Mouse (Mus musculus) heart, adult 9 months (tissue): ENCODE data around the gene Cyp2d10.
A peak's percentile ranks its signal among the peaks of the same experiment; 100 is the strongest.

Source experiments
- DNase-seq, 2 experiments: peaks; one replicate each; pipeline ENCODE4 v3.0.0; 2022; ENCODE audit warnings: low spot score in 2 of 2

Gene Cyp2d10

DNA sequence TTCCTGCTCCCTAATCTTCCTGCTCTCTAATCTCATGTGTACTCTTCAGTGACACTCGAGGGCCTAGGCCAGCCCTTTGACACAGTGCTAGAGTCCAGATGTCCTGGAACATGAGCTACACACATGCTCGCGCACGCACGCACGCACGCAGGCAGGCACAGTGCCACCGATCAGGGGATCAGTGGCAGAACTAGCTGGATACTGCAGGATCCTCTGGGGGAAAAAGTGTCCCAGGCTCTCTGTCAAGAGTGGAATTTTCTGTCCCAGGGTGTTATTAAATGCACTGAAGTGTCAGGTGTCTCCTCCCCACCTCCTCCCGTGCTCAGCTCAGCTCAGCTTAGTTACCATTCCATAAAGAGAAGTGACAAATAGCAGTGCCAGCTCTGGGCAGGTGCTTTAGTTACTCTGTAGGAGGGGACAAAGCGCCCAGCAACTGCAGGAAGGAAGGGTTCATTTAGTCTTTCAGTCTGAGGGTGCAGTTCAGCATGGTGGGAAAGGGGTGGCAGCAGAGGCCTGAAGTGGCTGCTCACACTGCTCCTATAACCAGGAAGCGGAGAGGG lies 45.5 kb downstream of the Cyp2d10 start:
- DNase-seq: no peak

DNA sequence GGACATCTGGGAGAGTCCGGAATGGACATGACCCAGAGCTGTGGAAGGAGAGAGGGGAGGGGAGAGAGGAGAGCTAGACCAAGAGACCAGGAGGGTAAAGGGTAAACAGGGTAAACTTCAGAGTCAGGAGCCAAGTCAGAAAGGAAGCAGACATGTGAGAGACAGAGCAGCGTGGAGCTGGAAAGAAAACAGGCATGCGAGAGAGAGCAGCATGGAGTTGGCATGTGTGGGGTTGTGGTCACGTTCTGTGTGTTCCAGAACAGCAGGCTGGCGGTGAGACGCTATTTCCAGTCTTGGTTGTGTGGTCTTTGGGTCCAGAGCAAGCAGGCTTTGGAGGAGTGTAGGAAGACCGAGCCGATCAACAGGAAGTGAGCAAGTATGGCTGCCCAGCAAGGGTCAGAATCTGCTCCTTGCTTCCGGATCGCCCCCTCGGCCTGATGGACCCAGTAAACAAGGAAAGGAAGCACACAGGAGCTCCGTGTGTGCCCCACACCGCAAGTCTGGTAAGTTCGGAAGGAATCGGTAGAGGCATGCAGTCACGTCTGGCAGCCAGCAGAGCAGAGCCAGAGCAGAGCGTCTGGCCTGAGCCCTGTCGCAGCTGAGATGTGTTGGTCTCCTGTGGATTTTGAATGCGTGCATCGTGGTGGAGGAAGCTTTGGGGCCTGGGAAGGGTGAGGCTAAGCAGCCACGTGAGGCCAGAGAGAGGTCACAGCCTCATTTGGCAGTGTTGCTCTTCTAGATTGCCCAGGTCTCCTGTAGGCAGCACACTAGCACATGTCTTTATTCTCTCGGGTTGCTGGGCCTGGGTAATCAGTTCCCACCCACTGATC lies 48.3 kb downstream of the Cyp2d10 start:
- no peak for DNase-seq

DNA sequence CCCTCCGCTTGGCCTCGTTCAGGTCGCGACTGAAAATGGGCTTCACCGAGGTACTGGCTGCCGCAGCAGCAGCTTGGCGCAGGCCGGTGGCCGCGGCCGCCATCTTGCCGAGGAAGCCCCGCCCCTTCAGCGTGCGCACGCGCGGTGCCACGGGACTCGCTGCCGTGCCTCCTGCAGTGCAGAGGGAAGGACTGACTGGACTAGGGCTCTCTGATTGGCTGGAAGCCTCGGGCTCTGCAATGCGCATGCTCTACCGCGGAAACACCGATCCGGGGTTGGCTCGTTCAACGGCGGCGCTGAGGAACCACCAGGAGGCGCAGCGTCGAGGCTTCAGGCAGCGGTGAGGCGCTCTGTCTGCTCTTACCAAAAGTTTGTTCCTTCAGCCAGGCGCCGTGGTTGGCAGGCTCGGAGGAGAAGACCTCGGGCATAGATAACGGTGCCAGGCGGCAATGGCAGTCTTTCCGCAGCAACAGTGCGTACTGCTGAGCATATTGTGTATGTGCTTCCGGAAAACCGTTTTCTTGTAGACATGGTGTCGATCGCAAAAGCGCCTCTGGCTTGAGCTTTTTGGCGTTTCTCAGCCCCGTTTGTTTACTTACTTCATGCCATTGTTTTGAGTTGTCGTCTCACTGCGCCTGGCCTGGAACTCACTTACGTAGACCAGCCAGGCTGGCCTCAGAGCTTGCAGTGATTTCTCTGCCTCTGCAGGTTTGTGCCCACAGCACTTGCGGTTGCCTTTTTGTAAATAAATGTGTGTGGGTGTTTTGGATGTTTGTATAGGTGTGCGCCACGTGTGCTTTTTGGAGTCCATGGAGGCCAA lies 52.7 kb downstream of the Cyp2d10 start, which contains the start of gene Ndufa6:
TSS of gene Ndufa6 (minus strand) at position 197 of the 820 bp plus-strand sequence.
- peak; percentile 97 to 98 for DNase-seq

DNA sequence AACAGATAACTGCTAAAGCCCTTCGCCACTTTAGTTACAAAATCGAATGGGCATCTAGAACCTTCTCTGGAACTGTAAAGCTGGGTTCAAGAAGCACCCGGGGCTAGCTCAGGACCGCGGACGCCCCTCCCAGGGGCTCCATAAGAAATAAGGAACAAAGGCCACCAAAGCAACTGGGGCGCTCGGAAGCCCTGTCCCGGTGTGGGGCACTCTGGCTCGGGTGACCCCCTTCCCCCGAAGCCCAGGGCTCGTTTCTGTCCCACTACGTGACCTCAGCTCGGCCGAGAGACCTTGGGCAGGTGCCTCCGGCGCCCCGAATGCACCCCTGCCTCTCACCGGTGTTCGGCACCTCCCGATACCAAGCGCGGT lies 53.3 kb downstream of the Cyp2d10 start:
- no peak for DNase-seq

DNA sequence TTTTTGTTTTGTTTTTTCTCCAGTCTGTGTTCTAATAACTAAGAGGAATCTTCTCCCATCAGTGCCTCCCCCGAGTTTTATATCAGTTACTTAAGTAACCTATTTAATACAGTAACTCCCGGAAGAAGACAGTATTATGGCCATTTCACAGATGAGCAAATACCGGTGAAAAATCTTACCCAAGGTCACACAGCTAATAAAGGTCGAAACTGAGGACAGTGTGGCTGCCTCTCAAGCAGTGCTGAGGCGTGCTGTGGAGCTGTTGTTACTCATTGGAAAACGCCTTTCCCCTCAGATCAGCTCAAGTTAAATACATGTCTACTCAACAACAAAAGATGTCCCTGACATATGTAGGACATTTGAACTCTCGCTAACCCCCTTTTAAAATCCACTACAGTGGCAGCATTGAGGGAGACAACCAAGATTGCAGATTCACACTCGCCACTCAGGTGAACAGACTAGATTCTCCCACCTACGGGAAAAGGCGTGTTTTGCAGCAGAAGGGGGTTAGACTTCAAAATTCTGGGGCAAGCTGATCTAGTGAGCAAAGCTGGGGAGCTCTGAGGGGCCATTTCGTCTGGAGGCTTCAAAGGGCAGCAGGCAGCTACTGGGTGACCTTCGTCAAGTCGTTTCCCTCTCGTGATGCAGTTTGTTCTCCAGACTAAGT lies 53.8 kb downstream of the Cyp2d10 start:
- DNase-seq: no peak
